24 mouse cellular contexts compared by ENCODE assay signal in the genomic region with DNA sequence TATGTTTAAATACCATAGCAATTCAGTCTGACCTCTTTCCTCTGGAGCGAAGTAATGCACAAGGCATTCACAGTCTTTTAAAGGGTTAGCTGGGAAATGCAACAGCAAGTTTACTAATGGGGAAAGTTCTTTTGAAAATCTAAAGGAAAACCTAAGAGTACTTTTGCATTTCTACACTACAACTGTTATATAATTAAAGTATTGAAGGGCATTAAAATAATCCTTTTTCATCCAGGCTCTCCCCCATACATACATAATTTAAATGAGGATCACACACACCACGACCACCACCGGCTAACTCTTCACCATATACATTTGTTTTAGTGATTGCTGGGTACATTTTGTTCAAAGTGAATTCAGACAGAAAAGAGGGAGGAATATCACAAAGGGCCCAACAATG. TPM values are rescaled to one million over a fixed set of nuclear protein-coding genes. Genes with fewer than 3 reads are reported as not detected.
DNase-seq lines count a peak whose midpoint lies in the region; ATAC-seq and TF ChIP-seq lines count a peak whose summit lies in the region.
"Had no signal": no experiment of that assay in that cellular context is flagged by ENCODE, and none has a peak within 500 bp of the region (broad histone marks: within the 10 kb centered on the region; RNA-seq: fewer than 3 reads in every experiment).

No protein-coding gene starts in this region.

- DNase-seq in hindbrain, embryonic 11.5 days (ENCODE audit: low spot score) = no peak
- no peak for DNase-seq in hindbrain, postnatal 0 days (ENCODE audit: low spot score)
- DNase-seq in brain, embryonic 14.5 days (ENCODE audit: low read depth) = peak; percentile 62
- DNase-seq in embryo, embryonic 9.5 days (ENCODE audit: extremely low spot score) = peak; percentile 12
- DNase-seq in limb, embryonic 10.5 days (ENCODE audit: low spot score) = no peak
- DNase-seq in kidney, postnatal 36 days = no peak
- DNase-seq in spleen, adult 18-20 months = no peak
- DNase-seq: cerebellum, postnatal 14 days; heart, adult 18-20 months; kidney, adult 18-20 months; kidney, postnatal 25 days; liver, postnatal 0 days; lung, postnatal 14 days; right cerebral cortex, postnatal 25 days; thymus, postnatal 14 days had no signal

- H3K9ac ChIP-seq in hindbrain, embryonic 11.5 days (ENCODE audit: low read depth, low read length) = peak overlapping the region; percentile 16; the same call in 1 of the 2 replicates
- H3K9ac ChIP-seq in hindbrain, postnatal 0 days (replicated peaks; ENCODE audit: low read length) = no peak overlapping the region
- H3K9ac ChIP-seq: embryonic facial prominence, embryonic 13.5 days; limb, embryonic 15.5 days; liver, postnatal 0 days had no signal

- no peak overlapping the region for H3K4me3 ChIP-seq in hindbrain, embryonic 11.5 days (ENCODE audit: low read depth, low read length)
- no peak overlapping the region for H3K4me3 ChIP-seq in hindbrain, postnatal 0 days (ENCODE audit: low read length)
- H3K4me3 ChIP-seq in limb, embryonic 10.5 days = no peak overlapping the region
- H3K4me3 ChIP-seq: embryonic facial prominence, embryonic 13.5 days; limb, embryonic 15.5 days; megakaryocyte, embryonic 14.5 days had no signal

- WGBS in hindbrain, embryonic 11.5 days = 33% methylated on average over 3 of the region's 3 CpGs
- WGBS in hindbrain, postnatal 0 days = 67% methylated on average over 3 of the region's 3 CpGs
- 63% methylated on average over 3 of the region's 3 CpGs for WGBS in limb, embryonic 10.5 days

- peaks cover 7% of the 10 kb centered on the region for H3K4me1 ChIP-seq in hindbrain, embryonic 11.5 days (replicated peaks; ENCODE audit: control insufficient read depth, insufficient read depth, low read length)
- H3K4me1 ChIP-seq in hindbrain, postnatal 0 days (ENCODE audit: insufficient read depth, low read length) = peaks cover 9% of the 10 kb centered on the region; the same call in 1 of the 2 replicates
- peaks cover 51% of the 10 kb centered on the region for H3K4me1 ChIP-seq in limb, embryonic 10.5 days

- H3K27ac ChIP-seq in hindbrain, embryonic 11.5 days (ENCODE audit: low read depth, low read length) = peak overlapping the region; percentile 99; the same call in 1 of the 2 replicates
- H3K27ac ChIP-seq in hindbrain, postnatal 0 days = no peak overlapping the region
- peak overlapping the region; percentile 98; the same call in 1 of the 2 replicates for H3K27ac ChIP-seq in limb, embryonic 10.5 days
- H3K27ac ChIP-seq: embryonic facial prominence, embryonic 13.5 days; limb, embryonic 15.5 days had no signal

- H3K27me3 ChIP-seq in hindbrain, embryonic 11.5 days (ENCODE audit: control insufficient read depth, insufficient read depth, low read length) = no peaks in the 10 kb centered on the region
- no peaks in the 10 kb centered on the region for H3K27me3 ChIP-seq in hindbrain, postnatal 0 days (ENCODE audit: insufficient read depth, low read length)
- no peaks in the 10 kb centered on the region for H3K27me3 ChIP-seq in limb, embryonic 10.5 days (ENCODE audit: low read depth, poor library complexity, severe bottlenecking)
- H3K27me3 ChIP-seq: embryonic facial prominence, embryonic 13.5 days; limb, embryonic 15.5 days had no signal

- H3K4me2 ChIP-seq in hindbrain, embryonic 11.5 days (replicated peaks; ENCODE audit: low read depth, low read length) = peak overlapping the region; percentile 8; the same call in 1 of the 2 replicates
- H3K4me2 ChIP-seq in hindbrain, postnatal 0 days (ENCODE audit: low read depth, low read length) = no peak overlapping the region
- H3K4me2 ChIP-seq: limb, embryonic 15.5 days had no signal

- H3K9me3 ChIP-seq in hindbrain, embryonic 11.5 days (ENCODE audit: control insufficient read depth, low read length) = no peaks in the 10 kb centered on the region
- H3K9me3 ChIP-seq in hindbrain, postnatal 0 days (ENCODE audit: low read length) = no peaks in the 10 kb centered on the region
- no peaks in the 10 kb centered on the region for H3K9me3 ChIP-seq in limb, embryonic 10.5 days (replicated peaks)
- H3K9me3 ChIP-seq: embryonic facial prominence, embryonic 13.5 days; limb, embryonic 15.5 days; megakaryocyte, embryonic 14.5 days had no signal

- no peak for TF ChIP-seq CTCF in hindbrain, postnatal 0 days (IDR thresholded peaks at IDR 0.05; ENCODE audit: low read depth)
- TF ChIP-seq CTCF in brain, embryonic 14.5 days (IDR thresholded peaks at IDR 0.05; ENCODE audit: borderline replicate concordance, extremely low read depth, insufficient read depth, insufficient read length) = no peak

- ATAC-seq in hindbrain, embryonic 11.5 days (ENCODE audit: low FRiP score) = no peak
- no peak for ATAC-seq in hindbrain, postnatal 0 days
- ATAC-seq: liver, postnatal 0 days had no signal

- no peak for TF ChIP-seq POLR2A in brain, embryonic 14.5 days (IDR thresholded peaks at IDR 0.05; ENCODE audit: borderline replicate concordance, extremely low read depth, insufficient read depth, insufficient read length, poor library complexity, severe bottlenecking)

- no peaks in the 10 kb centered on the region for H3K36me3 ChIP-seq in hindbrain, embryonic 11.5 days (ENCODE audit: control insufficient read depth, insufficient read depth, low read length)
- no peaks in the 10 kb centered on the region for H3K36me3 ChIP-seq in hindbrain, postnatal 0 days (ENCODE audit: insufficient read depth, low read length)
- no peaks in the 10 kb centered on the region for H3K36me3 ChIP-seq in limb, embryonic 10.5 days
- H3K36me3 ChIP-seq: embryonic facial prominence, embryonic 13.5 days; limb, embryonic 15.5 days had no signal

RNA-seq across cellular contexts. Expression of a gene that starts 2.5 kb away (rescaled TPM):
- polyA plus RNA-seq in hindbrain, embryonic 11.5 days (2014; fragmentation: Nextera tagmentation; extraction: Ambion mirVana) = 48.0 and 62.2 TPM in 2 replicates
- 20.1 and 25.6 TPM in 2 replicates for total RNA-seq in hindbrain, postnatal 0 days (2014; rRNA removed)
- 30.0 and 34.6 TPM in 2 replicates for polyA plus RNA-seq in hindbrain, postnatal 0 days (2015; fragmentation: Nextera tagmentation; extraction: Ambion mirVana)
- 41.1 and 49.4 TPM in 2 replicates for polyA plus RNA-seq in brain, embryonic 14.5 days (2012; rRNA removed)
- 56.9 and 65.3 TPM in 2 replicates for polyA plus RNA-seq in limb, embryonic 10.5 days (2016; fragmentation: Nextera tagmentation; extraction: Ambion mirVana)

RNA-seq across cellular contexts. Expression of a gene that starts 3.7 kb away (rescaled TPM):
- polyA plus RNA-seq in hindbrain, embryonic 11.5 days (2014; fragmentation: Nextera tagmentation; extraction: Ambion mirVana) = 19.6 and 20.1 TPM in 2 replicates
- total RNA-seq in hindbrain, postnatal 0 days (2014; rRNA removed) = 14.1 and 22.7 TPM in 2 replicates
- polyA plus RNA-seq in hindbrain, postnatal 0 days (2015; fragmentation: Nextera tagmentation; extraction: Ambion mirVana) = 4.4 and 5.0 TPM in 2 replicates
- polyA plus RNA-seq in brain, embryonic 14.5 days (2012; rRNA removed) = 25.4 and 33.5 TPM in 2 replicates
- polyA plus RNA-seq in limb, embryonic 10.5 days (2016; fragmentation: Nextera tagmentation; extraction: Ambion mirVana) = 7.0 and 11.5 TPM in 2 replicates

RNA-seq across cellular contexts. Expression of a gene that starts 15.0 kb away (rescaled TPM):
- polyA plus RNA-seq in hindbrain, embryonic 11.5 days (2014; fragmentation: Nextera tagmentation; extraction: Ambion mirVana) = 8.5 and 10.7 TPM in 2 replicates
- 2.3 and 3.7 TPM in 2 replicates for total RNA-seq in hindbrain, postnatal 0 days (2014; rRNA removed)
- 9.0 and 9.9 TPM in 2 replicates for polyA plus RNA-seq in hindbrain, postnatal 0 days (2015; fragmentation: Nextera tagmentation; extraction: Ambion mirVana)
- 5.5 and 6.1 TPM in 2 replicates for polyA plus RNA-seq in brain, embryonic 14.5 days (2012; rRNA removed)
- 11.5 and 11.6 TPM in 2 replicates for polyA plus RNA-seq in limb, embryonic 10.5 days (2016; fragmentation: Nextera tagmentation; extraction: Ambion mirVana)

RNA-seq across cellular contexts. Expression of a gene that starts 55.8 kb away (rescaled TPM):
- not detected in 2 replicates for polyA plus RNA-seq in hindbrain, embryonic 11.5 days (2014; fragmentation: Nextera tagmentation; extraction: Ambion mirVana)
- total RNA-seq in hindbrain, postnatal 0 days (2014; rRNA removed) = not detected in 2 replicates
- polyA plus RNA-seq in hindbrain, postnatal 0 days (2015; fragmentation: Nextera tagmentation; extraction: Ambion mirVana) = not detected in 2 replicates
- polyA plus RNA-seq in brain, embryonic 14.5 days (2012; rRNA removed) = 0.16 TPM in 1 of 2 replicates, not detected in the other
- polyA plus RNA-seq in limb, embryonic 10.5 days (2016; fragmentation: Nextera tagmentation; extraction: Ambion mirVana) = not detected in 2 replicates
- total RNA-seq: adrenal gland, adult 18-20 months; ES-E14; gastrocnemius, adult 8-10 months; heart, adult 18-20 months; layer of hippocampus, postnatal 10 days; left cerebral cortex, postnatal 10 days had no signal
- polyA plus RNA-seq: embryonic facial prominence, embryonic 13.5 days; heart, embryonic 16.5 days; limb, embryonic 15.5 days; liver, postnatal 0 days had no signal

Comparison
In these comparisons a context has a peak if more than half of its experiments do, and no peak if none do; other contexts are left out.
1. DNase-seq: peak in brain, embryonic 14.5 days (single experiment) and embryo, embryonic 9.5 days (single experiment); none in hindbrain, embryonic 11.5 days (single experiment), hindbrain, postnatal 0 days (single experiment), limb, embryonic 10.5 days (single experiment), kidney, postnatal 36 days (0 of 2) and spleen, adult 18-20 months (0 of 2).